Mouse (Mus musculus) megakaryocyte, embryonic 14.5 days (primary cell): ENCODE results near the gene Dnah17.

Source experiments
- FLI1 ChIP-seq: IDR thresholded peaks from 2 replicates; pipeline ENCODE4 v1.6.1; 2012; ENCODE audit warnings: low read length, inconsistent platforms, mixed read lengths
- GATA1 ChIP-seq: IDR thresholded peaks from 3 replicates; pipeline ENCODE4 v1.6.1; 2012; ENCODE audit warnings: mixed read lengths, low read length, inconsistent platforms, borderline replicate concordance

GRCm38 (mm10) chr11:118096736-118097135 lies 33.7 kb downstream of the Dnah17 start:
- no peak for TF ChIP-seq GATA1
- no peak for TF ChIP-seq FLI1
